Mouse (Mus musculus): ENCODE measurements around the gene Akip1. TPM values are rescaled to one million over a fixed set of nuclear protein-coding genes. Genes with fewer than 3 reads are reported as not detected.

The Akip1 gene
- total and polyA plus RNA-seq, 2 experiments from 2014 or later: 6.9 to 29.5 TPM

DNA sequence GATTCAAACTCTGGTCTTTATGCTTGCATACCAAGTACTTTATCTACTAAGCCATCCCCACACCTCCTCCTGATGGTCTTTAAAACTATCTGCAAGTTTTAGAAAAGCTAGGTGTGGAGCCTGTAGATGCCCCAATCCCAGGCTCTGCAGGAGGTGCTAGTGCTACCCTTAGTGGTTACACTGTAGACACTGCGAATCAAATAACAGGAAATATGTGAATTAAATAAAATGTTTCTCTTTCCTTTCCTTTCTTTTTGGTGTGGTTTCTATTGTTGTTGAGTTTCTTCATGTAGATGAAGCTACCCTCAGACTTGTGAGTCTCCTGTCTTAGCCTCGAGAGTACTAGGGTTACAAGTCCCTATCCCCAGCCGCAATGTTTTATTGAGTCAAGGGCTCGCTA is 38.2 kb downstream of the Akip1 start:
- DNase-seq (ENCODE audit: low spot score) (no peak), ATAC-seq (ENCODE audit: insufficient read depth, low read depth) (no peak)
- H3K36me3 ChIP-seq (replicated peaks; ENCODE audit: control insufficient read depth, insufficient read depth, low read length): peaks cover 87% of the 10 kb centered on the region
- WGBS: 87% methylated on average over 4 of the region's 4 CpGs
- no peaks in the 10 kb centered on the region for H3K4me1 ChIP-seq (ENCODE audit: control insufficient read depth, insufficient read depth)
- no peak for TF ChIP-seq CTCF (IDR thresholded peaks at IDR 0.05; ENCODE audit: low read depth)
- TF ChIP-seq EP300 (IDR thresholded peaks at IDR 0.05; ENCODE audit: low read depth): no peak
- H3K4me3 ChIP-seq (ENCODE audit: low read depth, low read length): no peak overlapping the region
- no peak overlapping the region for H3K4me2 ChIP-seq (ENCODE audit: low read depth, low read length)
- H3K27ac ChIP-seq (ENCODE audit: low read depth): no peak overlapping the region
- no peaks in the 10 kb centered on the region for H3K9me3 ChIP-seq (replicated peaks; ENCODE audit: control insufficient read depth, low read length)
- H3K27me3 ChIP-seq (ENCODE audit: control insufficient read depth, insufficient read depth, low read length): no peaks in the 10 kb centered on the region
- no peak overlapping the region for H3K9ac ChIP-seq (replicated peaks; ENCODE audit: low read depth, low read length)

DNA sequence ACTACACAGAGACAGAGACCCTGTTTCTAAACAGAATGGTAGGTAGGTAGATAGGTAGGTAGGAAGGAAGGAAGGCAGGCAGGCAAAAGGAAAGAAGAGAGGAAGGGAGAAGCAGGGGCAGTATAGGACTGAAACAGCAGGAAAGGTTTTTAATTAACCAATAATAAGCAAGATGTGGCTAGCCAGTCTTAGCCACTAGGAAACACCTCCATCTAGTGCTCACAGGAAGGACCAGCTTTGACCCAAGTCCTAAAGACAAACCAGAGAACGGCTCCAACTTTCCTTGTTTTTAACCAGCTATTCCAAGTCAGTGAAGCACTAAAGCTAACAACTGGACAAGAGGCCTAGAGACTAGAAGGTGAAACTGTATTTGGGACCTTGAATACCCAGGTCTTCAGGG is 44.3 kb downstream of the Akip1 start:
- no peak overlapping the region for H3K9ac ChIP-seq (replicated peaks; ENCODE audit: low read depth, low read length)
- DNase-seq (ENCODE audit: low spot score) (no peak), ATAC-seq (ENCODE audit: insufficient read depth, low read depth) (no peak)
- H3K27ac ChIP-seq (ENCODE audit: low read depth): no peak overlapping the region
- H3K36me3 ChIP-seq (replicated peaks; ENCODE audit: control insufficient read depth, insufficient read depth, low read length): peaks cover 45% of the 10 kb centered on the region
- H3K9me3 ChIP-seq (replicated peaks; ENCODE audit: control insufficient read depth, low read length): no peaks in the 10 kb centered on the region
- no peaks in the 10 kb centered on the region for H3K27me3 ChIP-seq (ENCODE audit: control insufficient read depth, insufficient read depth, low read length)
- no peak overlapping the region for H3K4me2 ChIP-seq (ENCODE audit: low read depth, low read length)
- no peak overlapping the region for H3K4me3 ChIP-seq (ENCODE audit: low read depth, low read length)
- H3K4me1 ChIP-seq (ENCODE audit: control insufficient read depth, insufficient read depth): peaks cover 5% of the 10 kb centered on the region; the same call in 1 of the 2 replicates
- TF ChIP-seq EP300 (IDR thresholded peaks at IDR 0.05; ENCODE audit: low read depth): no peak
- TF ChIP-seq CTCF (IDR thresholded peaks at IDR 0.05; ENCODE audit: low read depth): peak; percentile 26
- WGBS: 54% methylated on average over 1 of the region's 1 CpGs

DNA sequence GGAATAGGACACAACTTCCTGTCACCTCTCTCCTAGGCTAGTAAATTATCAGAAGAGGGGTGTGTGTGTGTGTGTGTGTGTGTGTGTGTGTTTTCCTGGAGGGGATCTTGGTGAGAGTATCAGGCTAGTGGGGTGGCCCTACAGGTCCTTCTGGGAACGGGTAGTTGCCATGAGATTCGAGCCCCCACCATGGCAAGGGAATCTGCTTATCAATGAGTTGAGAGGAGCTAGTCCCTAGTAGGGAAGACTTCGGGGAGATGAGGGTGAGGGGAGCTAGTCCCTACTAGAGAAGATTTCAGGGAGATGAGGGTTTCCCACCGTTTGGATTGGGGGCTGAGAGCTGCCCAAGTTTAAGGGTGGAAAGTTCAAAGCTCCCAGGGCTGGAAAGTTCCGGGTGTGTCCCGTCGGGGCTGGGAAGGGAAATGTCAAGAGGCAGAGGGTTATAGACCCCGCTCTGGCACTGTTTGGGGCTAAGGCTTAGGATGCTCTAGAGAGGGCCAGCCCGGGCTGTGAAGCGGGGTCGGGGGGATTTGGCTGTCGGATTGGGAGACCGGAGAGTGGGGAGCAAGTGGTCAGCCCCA is 48.0 kb downstream of the Akip1 start:
- Histone ChIP-seq H3K27me3 (ENCODE audit: control insufficient read depth, insufficient read depth, low read length) (no peaks in the 10 kb centered on the region), H3K9me3 (replicated peaks; ENCODE audit: control insufficient read depth, low read length) (no peaks in the 10 kb centered on the region), H3K4me2 (ENCODE audit: low read depth, low read length) (peak overlapping the region; percentile 73), H3K36me3 (replicated peaks; ENCODE audit: control insufficient read depth, insufficient read depth, low read length) (peaks cover 13% of the 10 kb centered on the region), H3K4me3 (ENCODE audit: low read depth, low read length) (peak overlapping the region; percentile 78), H3K9ac (replicated peaks; ENCODE audit: low read depth, low read length) (peak overlapping the region; percentile 93), H3K27ac (ENCODE audit: low read depth) (peak overlapping the region; percentile 82), H3K4me1 (ENCODE audit: control insufficient read depth, insufficient read depth) (peaks cover 12% of the 10 kb centered on the region)
- WGBS: 3% methylated on average over 13 of the region's 13 CpGs
- TF ChIP-seq CTCF (IDR thresholded peaks at IDR 0.05; ENCODE audit: low read depth): no peak
- no peak for TF ChIP-seq EP300 (IDR thresholded peaks at IDR 0.05; ENCODE audit: low read depth)
- no peak; the same call in 1 of the 2 replicates for ATAC-seq (ENCODE audit: insufficient read depth, low read depth)
- no peak for DNase-seq (ENCODE audit: low spot score)

DNA sequence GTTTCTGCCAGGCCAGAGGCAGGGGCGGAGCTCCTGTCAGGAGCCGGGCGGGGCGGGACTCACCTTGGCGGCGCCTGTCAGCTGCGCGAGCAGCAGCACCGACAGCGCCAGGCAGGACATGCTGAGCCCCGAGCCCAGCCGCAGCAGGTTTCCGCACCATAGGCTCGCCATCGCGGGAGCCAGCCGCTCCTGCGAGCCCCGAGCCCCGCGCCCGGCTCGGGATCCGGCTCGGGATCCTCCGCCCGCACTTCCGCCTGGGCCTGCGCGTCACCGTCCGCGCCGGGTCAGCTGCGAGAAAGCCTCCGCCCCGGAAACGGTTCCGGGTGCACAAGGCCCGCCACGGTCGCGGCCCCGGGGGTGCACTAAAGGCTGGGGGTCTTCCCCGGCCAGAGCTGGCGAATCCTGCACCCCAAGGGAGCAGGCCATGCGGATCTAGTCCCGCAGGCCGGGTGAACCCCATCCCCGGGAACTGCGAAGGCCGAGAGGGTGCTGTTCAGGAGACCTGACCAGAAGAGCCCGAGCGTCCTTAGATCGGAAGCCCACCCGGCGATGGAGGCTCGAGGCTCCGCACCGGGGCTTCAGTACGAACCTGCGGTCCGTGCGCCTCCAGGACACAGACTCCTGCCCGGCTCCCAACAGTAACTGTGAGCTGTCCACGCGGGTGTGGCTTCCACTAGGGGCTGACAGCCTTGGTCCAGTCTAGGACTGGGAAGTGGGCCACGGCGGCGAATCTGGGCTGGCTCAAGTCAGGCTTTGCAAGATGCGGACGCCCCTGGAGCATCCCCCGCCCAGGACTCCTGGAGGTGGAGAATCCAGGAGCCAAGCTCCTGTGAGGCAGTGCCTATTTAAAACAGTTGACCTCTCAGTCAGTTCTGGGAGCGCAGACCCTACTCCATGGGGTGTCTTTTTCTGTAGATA is 48.8 kb downstream of the Akip1 start, which contains the start of gene Tmem9b:
Gene Tmem9b, minus strand, starts transcription at position 868 of the 918 bp plus-strand sequence.
- DNase-seq (ENCODE audit: low spot score): peak; percentile 80
- Histone ChIP-seq H3K9me3 (replicated peaks; ENCODE audit: control insufficient read depth, low read length) (no peaks in the 10 kb centered on the region), H3K36me3 (replicated peaks; ENCODE audit: control insufficient read depth, insufficient read depth, low read length) (peaks cover 5% of the 10 kb centered on the region; the same call in 1 of the 2 replicates), H3K27ac (ENCODE audit: low read depth) (peak within 1 kb of the TSS; percentile 82), H3K4me2 (ENCODE audit: low read depth, low read length) (peak within 1 kb of the TSS; percentile 73), H3K4me3 (ENCODE audit: low read depth, low read length) (peak within 1 kb of the TSS; percentile 78), H3K9ac (replicated peaks; ENCODE audit: low read depth, low read length) (peak within 1 kb of the TSS; percentile 93), H3K27me3 (ENCODE audit: control insufficient read depth, insufficient read depth, low read length) (no peaks in the 10 kb centered on the region), H3K4me1 (ENCODE audit: control insufficient read depth, insufficient read depth) (peaks cover 12% of the 10 kb centered on the region)
- under 1% methylated on average over 62 of the region's 74 CpGs for WGBS
- TF ChIP-seq EP300 (IDR thresholded peaks at IDR 0.05; ENCODE audit: low read depth): no peak
- peak; percentile 92 for ATAC-seq (ENCODE audit: insufficient read depth, low read depth)

DNA sequence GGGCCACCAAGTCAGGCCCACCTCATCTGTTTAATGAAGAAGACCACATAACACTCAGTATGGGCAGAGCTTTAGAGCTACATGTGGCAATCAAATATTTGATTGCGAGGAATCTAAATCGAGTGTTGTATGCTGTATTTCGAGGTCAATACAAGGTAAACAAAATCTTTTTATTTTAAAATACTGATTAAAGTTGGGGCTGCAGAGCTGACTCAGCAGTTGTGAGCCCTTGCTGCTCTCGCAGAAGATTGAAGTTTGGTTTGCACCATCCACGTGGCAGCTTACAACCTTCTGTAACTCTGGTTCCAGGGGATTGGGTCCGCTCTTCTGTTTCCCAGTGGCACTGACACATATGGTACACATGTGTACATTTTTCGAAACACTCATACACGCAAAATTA is 50.5 kb downstream of the Akip1 start:
- WGBS: 89% methylated on average over 8 of the region's 8 CpGs
- Histone ChIP-seq H3K4me2 (ENCODE audit: low read depth, low read length) (no peak overlapping the region), H3K9ac (replicated peaks; ENCODE audit: low read depth, low read length) (no peak overlapping the region), H3K4me1 (ENCODE audit: control insufficient read depth, insufficient read depth) (peaks cover 12% of the 10 kb centered on the region), H3K4me3 (ENCODE audit: low read depth, low read length) (no peak overlapping the region), H3K27ac (ENCODE audit: low read depth) (no peak overlapping the region), H3K27me3 (ENCODE audit: control insufficient read depth, insufficient read depth, low read length) (no peaks in the 10 kb centered on the region), H3K9me3 (replicated peaks; ENCODE audit: control insufficient read depth, low read length) (no peaks in the 10 kb centered on the region), H3K36me3 (replicated peaks; ENCODE audit: control insufficient read depth, insufficient read depth, low read length) (no peaks in the 10 kb centered on the region)
- TF ChIP-seq CTCF (IDR thresholded peaks at IDR 0.05; ENCODE audit: low read depth): no peak
- no peak for TF ChIP-seq EP300 (IDR thresholded peaks at IDR 0.05; ENCODE audit: low read depth)
- DNase-seq (ENCODE audit: low spot score) (no peak), ATAC-seq (ENCODE audit: insufficient read depth, low read depth) (no peak)

Measured in heart, postnatal 0 days (tissue).